25 mouse cellular contexts compared by ENCODE assay signal in genomic region chr6:55014184-55014583, GRCm38 (mm10).
"Had no signal": no experiment of that assay in that cellular context is flagged by ENCODE, and none has a peak within 500 bp of the region (broad histone marks: within the 10 kb centered on the region; RNA-seq: fewer than 3 reads in every experiment).

No protein-coding gene starts in this region.

- DNase-seq: cerebellum, postnatal 10 days; cerebellum, postnatal 14 days; cerebellum, postnatal 25 days; cerebellum, postnatal 36 days; embryo, embryonic 11 days; forebrain, postnatal 0 days; gastrocnemius, adult 2 months; gastrocnemius, postnatal 10 days; gastrocnemius, postnatal 14 days; gastrocnemius, postnatal 25 days; gastrocnemius, postnatal 36 days; heart, adult 18-20 months; heart, adult 2 months had no signal

- H3K27me3 ChIP-seq: embryonic facial prominence, embryonic 12.5 days; embryonic facial prominence, embryonic 15.5 days; heart, embryonic 12.5 days had no signal

- H3K9ac ChIP-seq: embryonic facial prominence, embryonic 12.5 days; embryonic facial prominence, embryonic 13.5 days; embryonic facial prominence, embryonic 15.5 days; forebrain, embryonic 12.5 days; forebrain, embryonic 13.5 days; forebrain, embryonic 15.5 days; forebrain, postnatal 0 days; heart, embryonic 12.5 days; heart, embryonic 13.5 days had no signal

- H3K4me3 ChIP-seq: embryonic facial prominence, embryonic 10.5 days; embryonic facial prominence, embryonic 12.5 days; embryonic facial prominence, embryonic 13.5 days; embryonic facial prominence, embryonic 15.5 days; erythroblast, embryonic 14.5 days; forebrain, embryonic 10.5 days; forebrain, embryonic 12.5 days; forebrain, embryonic 13.5 days; forebrain, embryonic 15.5 days; gastrocnemius, adult 2 months; heart, adult 2 months; heart, embryonic 12.5 days; heart, embryonic 13.5 days had no signal

- H3K27ac ChIP-seq: embryonic facial prominence, embryonic 10.5 days; embryonic facial prominence, embryonic 12.5 days; embryonic facial prominence, embryonic 13.5 days; embryonic facial prominence, embryonic 15.5 days; forebrain, embryonic 10.5 days; forebrain, embryonic 12.5 days; forebrain, embryonic 13.5 days; forebrain, embryonic 15.5 days; gastrocnemius, adult 2 months; heart, adult 2 months; heart, embryonic 13.5 days had no signal

- H3K36me3 ChIP-seq: embryonic facial prominence, embryonic 10.5 days; embryonic facial prominence, embryonic 12.5 days; embryonic facial prominence, embryonic 13.5 days; embryonic facial prominence, embryonic 15.5 days; forebrain, embryonic 10.5 days; forebrain, embryonic 12.5 days; forebrain, embryonic 15.5 days; heart, embryonic 12.5 days; heart, embryonic 13.5 days had no signal

- H3K4me2 ChIP-seq: embryonic facial prominence, embryonic 12.5 days; embryonic facial prominence, embryonic 13.5 days; embryonic facial prominence, embryonic 15.5 days; forebrain, embryonic 12.5 days; forebrain, embryonic 13.5 days; forebrain, embryonic 15.5 days; heart, embryonic 11.5 days; heart, embryonic 12.5 days; heart, embryonic 13.5 days had no signal

- H3K9me3 ChIP-seq: embryonic facial prominence, embryonic 12.5 days; embryonic facial prominence, embryonic 13.5 days; embryonic facial prominence, embryonic 15.5 days; forebrain, embryonic 13.5 days; forebrain, embryonic 15.5 days; heart, embryonic 13.5 days had no signal
